Mouse (Mus musculus) embryonic facial prominence, embryonic 12.5 days (tissue): ENCODE measurements around the gene Ehd1. TPM values are rescaled to one million over a fixed set of nuclear protein-coding genes. Genes with fewer than 3 reads are reported as not detected.
A peak's percentile ranks its signal among the peaks of the same experiment; 100 is the strongest.
"Not testable (repeated sequence)": the region's sequence is repeated elsewhere in the genome, so short reads cannot be mapped to it uniquely, and the experiment has no call there.

Experiments used
- ATAC-seq: fragments of 200-750 bp; cut with Nextera tagmentation; 2 replicates; pipeline ENCODE4 v1.8.0; 2017; ENCODE audit not compliant: insufficient number of reproducible peaks, insufficient read depth, low FRiP score, low TSS enrichment
- H3K27ac ChIP-seq: fragments of 300-500 bp; sonication (generic); 2 replicates; pipeline ENCODE4 v1.5.1; 2016; ENCODE audit warnings: mild to moderate bottlenecking
- H3K27me3 ChIP-seq: fragments of 300-500 bp; sonication (generic); 2 replicates; pipeline ENCODE4 v1.6.1; 2016; ENCODE audit warnings: mild to moderate bottlenecking, moderate library complexity
- H3K36me3 ChIP-seq: fragments of 300-500 bp; sonication (generic); 2 replicates; pipeline ENCODE4 v1.6.1; 2016; ENCODE audit warnings: mild to moderate bottlenecking
- H3K4me1 ChIP-seq: fragments of 300-500 bp; sonication (generic); 2 replicates; pipeline ENCODE4 v1.6.1; 2016
- H3K4me2 ChIP-seq: fragments of 300-500 bp; sonication (generic); replicated peaks from 2 replicates; pipeline ENCODE4 v1.6.1; 2016; ENCODE audit warnings: mild to moderate bottlenecking, moderate library complexity
- H3K4me3 ChIP-seq: fragments of 300-500 bp; sonication (generic); 2 replicates; pipeline ENCODE4 v1.5.1; 2016; ENCODE audit warnings: mild to moderate bottlenecking
- H3K9ac ChIP-seq: fragments of 300-500 bp; sonication (generic); 2 replicates; pipeline ENCODE4 v1.6.1; 2016; ENCODE audit warnings: mild to moderate bottlenecking, moderate library complexity
- H3K9me3 ChIP-seq: fragments of 300-500 bp; sonication (generic); 2 replicates; pipeline ENCODE4 v1.6.1; 2016; ENCODE audit warnings: mild to moderate bottlenecking, moderate library complexity
- WGBS: fragments of 180-500 bp; shearing (Covaris S2); methylation state at CpG from one replicate; pipeline ENCODE4 v1.1.7; 2016; 5-methylcytosine and 5-hydroxymethylcytosine counted together
- polyA plus RNA-seq: library from polyadenylated mRNA; unstranded; fragments of >200 nt; fragmentation: Nextera tagmentation; extraction: Ambion mirVana; gene quantifications from 2 replicates; pipeline ENCODE4 v1.2.1, GENCODE M21; 2016

Gene Ehd1
- polyA plus RNA-seq, 1 experiment from 2014 or later, result 77.6 TPM

DNA sequence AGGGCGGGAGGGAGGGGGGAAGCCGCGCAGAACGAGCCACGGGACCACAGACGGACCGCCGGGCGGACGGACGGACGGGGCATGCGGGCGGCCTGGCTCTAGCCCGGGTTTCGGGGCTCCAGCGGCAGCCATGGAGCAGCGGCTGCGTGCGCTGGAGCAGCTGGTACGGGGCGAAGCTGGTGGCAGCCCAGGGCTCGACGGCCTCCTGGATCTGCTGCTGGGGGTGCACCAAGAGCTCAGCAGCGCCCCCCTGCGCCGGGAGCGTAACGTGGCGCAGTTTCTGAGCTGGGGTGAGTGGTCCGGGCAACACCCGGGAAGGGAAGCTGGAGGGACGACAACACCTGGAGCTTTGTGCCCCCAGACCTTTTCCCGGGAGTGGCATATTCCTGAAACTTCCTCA lies 30.1 kb downstream of the Ehd1 start:
- Histone ChIP-seq H3K4me3 (peak overlapping the region; percentile 75), H3K36me3 (peaks cover 16% of the 10 kb centered on the region; the same call in 1 of the 2 replicates), H3K27me3 (no peaks in the 10 kb centered on the region), H3K9ac (peak overlapping the region; percentile 67), H3K9me3 (no peaks in the 10 kb centered on the region), H3K27ac (peak overlapping the region; percentile 63), H3K4me1 (peaks cover 20% of the 10 kb centered on the region), H3K4me2 (peak overlapping the region; percentile 78)
- ATAC-seq, result peak; percentile 62
- under 1% methylated on average over 33 of the region's 34 CpGs for WGBS

DNA sequence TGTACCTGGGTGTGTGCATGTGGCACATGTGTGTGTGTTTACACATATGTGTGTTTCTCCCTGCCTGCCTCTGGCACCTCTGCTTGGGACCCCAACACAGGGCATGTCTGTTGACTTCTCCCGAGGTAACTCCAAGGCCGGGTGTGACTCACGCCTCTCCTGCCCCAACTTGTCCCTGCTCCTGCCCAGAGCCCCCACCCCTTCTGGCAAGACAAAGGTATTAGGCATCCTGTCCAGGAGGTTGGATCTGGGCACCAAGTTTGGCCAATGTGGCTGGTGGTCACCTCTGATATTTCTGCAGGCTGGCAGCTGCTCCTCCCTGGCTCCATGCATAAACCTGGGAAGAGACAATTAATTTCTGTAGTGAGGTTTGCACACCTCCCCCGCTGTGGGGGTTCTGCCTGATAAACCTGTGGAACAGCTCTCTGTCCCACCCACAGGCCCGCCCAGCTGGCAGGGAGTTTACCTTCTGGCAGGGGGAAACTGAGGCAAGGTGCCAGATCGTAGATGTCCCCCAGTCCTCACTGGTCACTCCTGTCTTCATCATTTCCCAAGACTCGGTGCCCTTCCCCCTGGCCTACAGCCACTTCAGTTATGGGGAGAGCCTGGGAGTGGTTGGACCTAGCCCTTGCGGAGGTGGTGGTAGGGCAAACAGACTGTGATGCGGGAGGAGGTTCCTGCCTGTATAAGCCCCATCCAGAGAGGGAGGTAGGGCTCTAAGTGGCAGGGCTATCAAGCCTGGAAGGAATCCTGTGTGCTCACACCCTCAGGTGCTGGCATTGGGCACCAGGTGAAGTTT lies 31.4 kb downstream of the Ehd1 start:
- WGBS, result 77% methylated on average over 9 of the region's 9 CpGs

DNA sequence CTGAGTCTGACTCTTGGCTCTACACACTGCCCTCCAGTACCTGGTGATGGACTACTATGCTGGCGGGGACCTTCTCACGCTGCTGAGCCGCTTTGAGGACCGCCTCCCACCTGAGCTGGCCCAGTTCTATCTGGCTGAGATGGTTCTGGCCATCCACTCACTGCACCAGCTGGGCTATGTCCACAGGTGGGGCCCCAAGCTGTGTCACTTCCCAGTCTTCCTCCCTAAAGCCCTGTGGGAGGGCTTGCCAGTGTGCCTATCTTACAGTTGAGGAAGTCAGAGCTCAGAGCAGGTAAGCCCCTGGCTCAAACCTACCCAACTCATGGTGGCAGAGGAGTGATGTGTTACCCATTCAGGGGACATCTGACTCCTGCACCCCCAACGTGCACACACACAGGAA lies 33.7 kb downstream of the Ehd1 start:
- 85% methylated on average over 5 of the region's 5 CpGs for WGBS
- no peak for ATAC-seq

More for the DNA sequence above, 31.4 kb downstream of the Ehd1 start:
- Histone ChIP-seq H3K36me3 (peaks cover 23% of the 10 kb centered on the region; the same call in 1 of the 2 replicates), H3K27ac (no peak overlapping the region), H3K4me1 (peaks cover 20% of the 10 kb centered on the region), H3K4me2 (peak overlapping the region; percentile 78; the same call in 1 of the 2 replicates), H3K9me3 (no peaks in the 10 kb centered on the region), H3K4me3 (peak overlapping the region; percentile 75; the same call in 1 of the 2 replicates), H3K9ac (no peak overlapping the region; the same call in 1 of the 2 replicates), H3K27me3 (no peaks in the 10 kb centered on the region)
- ATAC-seq, result no peak

GRCm38 (mm10) chr19:6311783-6312182 lies 35.3 kb downstream of the Ehd1 start:
- H3K4me2 ChIP-seq, H3K27ac ChIP-seq, H3K9me3 ChIP-seq, ATAC-seq, H3K9ac ChIP-seq, H3K4me3 ChIP-seq, H3K27me3 ChIP-seq: not testable (repeated sequence)
- H3K4me1 ChIP-seq, result peaks cover 13% of the 10 kb centered on the region
- peaks cover 58% of the 10 kb centered on the region for H3K36me3 ChIP-seq
- 87% methylated on average over 3 of the region's 3 CpGs for WGBS

More for the DNA sequence above, 33.7 kb downstream of the Ehd1 start:
- no peak overlapping the region for H3K27ac ChIP-seq
- H3K4me3 ChIP-seq, result no peak overlapping the region
- no peak overlapping the region for H3K4me2 ChIP-seq
- H3K36me3 ChIP-seq, result peaks cover 43% of the 10 kb centered on the region
- H3K9ac ChIP-seq, result no peak overlapping the region
- H3K4me1 ChIP-seq, result peaks cover 20% of the 10 kb centered on the region
- H3K9me3 ChIP-seq, result no peaks in the 10 kb centered on the region
- no peaks in the 10 kb centered on the region for H3K27me3 ChIP-seq

DNA sequence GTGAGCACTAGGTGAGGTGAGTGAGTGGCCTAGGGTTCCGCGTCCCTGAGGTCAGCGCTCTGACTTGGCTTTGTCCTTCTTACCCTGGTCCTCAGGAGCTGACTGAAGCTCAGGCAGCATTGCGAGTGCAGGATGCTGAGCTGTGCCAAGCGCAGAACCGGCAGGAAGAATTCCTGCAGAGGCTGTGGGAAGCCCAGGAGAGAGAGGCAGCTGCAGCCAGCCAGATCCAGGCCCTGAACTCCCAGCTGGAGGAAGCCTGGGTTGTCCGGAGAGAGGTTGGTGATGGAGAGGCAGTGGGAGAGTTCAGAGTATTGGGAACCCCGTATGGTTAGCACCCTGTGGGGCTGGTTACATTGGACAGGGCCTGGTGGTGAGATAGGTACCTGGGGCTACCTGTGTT lies 37.3 kb downstream of the Ehd1 start:
- no peaks in the 10 kb centered on the region for H3K27me3 ChIP-seq
- H3K9ac ChIP-seq, result peak overlapping the region; percentile 4; the same call in 1 of the 2 replicates
- H3K4me3 ChIP-seq, result no peak overlapping the region
- WGBS, result 90% methylated on average over 8 of the region's 8 CpGs
- H3K27ac ChIP-seq, result no peak overlapping the region
- peaks cover 77% of the 10 kb centered on the region for H3K36me3 ChIP-seq
- no peaks in the 10 kb centered on the region for H3K9me3 ChIP-seq
- no peak overlapping the region for H3K4me2 ChIP-seq
- no peak for ATAC-seq
- no peaks in the 10 kb centered on the region for H3K4me1 ChIP-seq

DNA sequence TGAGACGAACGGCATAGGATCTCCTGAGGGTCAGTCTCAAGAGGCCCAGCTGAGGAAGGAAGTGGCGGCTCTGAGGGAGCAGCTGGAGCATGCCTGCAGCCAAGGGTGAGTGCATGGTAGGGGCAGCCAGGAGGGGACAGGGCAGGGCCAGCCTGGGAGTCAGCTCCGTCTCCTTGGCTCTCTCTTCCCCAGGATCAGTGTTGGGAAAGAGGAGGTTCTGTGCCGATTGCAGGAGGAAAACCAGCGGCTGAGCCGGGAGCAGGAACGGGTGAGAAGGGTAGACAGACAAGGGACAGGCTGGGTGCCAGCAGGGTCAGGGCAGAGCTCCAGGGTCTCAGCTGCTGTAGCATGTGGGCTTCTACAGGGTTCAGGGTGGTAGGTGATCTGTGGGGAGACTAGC lies 38.0 kb downstream of the Ehd1 start:
- no peak for ATAC-seq
- 81% methylated on average over 8 of the region's 8 CpGs for WGBS
- peaks cover 83% of the 10 kb centered on the region for H3K36me3 ChIP-seq
- H3K27me3 ChIP-seq, result no peaks in the 10 kb centered on the region
- no peak overlapping the region for H3K4me2 ChIP-seq
- no peaks in the 10 kb centered on the region for H3K4me1 ChIP-seq
- H3K4me3 ChIP-seq, result no peak overlapping the region
- no peak overlapping the region for H3K27ac ChIP-seq
- no peaks in the 10 kb centered on the region for H3K9me3 ChIP-seq
- no peak overlapping the region for H3K9ac ChIP-seq

GRCm38 (mm10) chr19:6315573-6315972 lies 39.0 kb downstream of the Ehd1 start:
- no peak overlapping the region for H3K27ac ChIP-seq
- no peaks in the 10 kb centered on the region for H3K27me3 ChIP-seq
- no peak overlapping the region for H3K9ac ChIP-seq
- H3K4me2 ChIP-seq, result no peak overlapping the region
- no peak overlapping the region for H3K4me3 ChIP-seq
- WGBS, result 74% methylated on average over 14 of the region's 14 CpGs
- peaks cover 87% of the 10 kb centered on the region for H3K36me3 ChIP-seq
- no peaks in the 10 kb centered on the region for H3K9me3 ChIP-seq
- no peak for ATAC-seq
- H3K4me1 ChIP-seq, result no peaks in the 10 kb centered on the region

- no peak for ATAC-seq
- 89% methylated on average over 12 of the region's 12 CpGs for WGBS
- no peaks in the 10 kb centered on the region for H3K27me3 ChIP-seq
- H3K4me2 ChIP-seq, result no peak overlapping the region
- H3K4me1 ChIP-seq, result no peaks in the 10 kb centered on the region
- peaks cover 83% of the 10 kb centered on the region for H3K36me3 ChIP-seq
- no peak overlapping the region for H3K4me3 ChIP-seq
- no peaks in the 10 kb centered on the region for H3K9me3 ChIP-seq
- no peak overlapping the region for H3K9ac ChIP-seq
- H3K27ac ChIP-seq, result no peak overlapping the region
Observed at GRCm38 (mm10) chr19:6318145-6318544, 41.6 kb downstream of the Ehd1 start.

GRCm38 (mm10) chr19:6321358-6321757 lies 44.8 kb downstream of the Ehd1 start:
- ATAC-seq, result no peak
- H3K27ac ChIP-seq, result no peak overlapping the region
- no peak overlapping the region for H3K4me3 ChIP-seq
- H3K9ac ChIP-seq, result no peak overlapping the region
- no peaks in the 10 kb centered on the region for H3K27me3 ChIP-seq
- no peaks in the 10 kb centered on the region for H3K9me3 ChIP-seq
- H3K4me1 ChIP-seq, result no peaks in the 10 kb centered on the region
- no peak overlapping the region for H3K4me2 ChIP-seq
- H3K36me3 ChIP-seq, result peaks cover 63% of the 10 kb centered on the region
- 73% methylated on average over 8 of the region's 8 CpGs for WGBS

DNA sequence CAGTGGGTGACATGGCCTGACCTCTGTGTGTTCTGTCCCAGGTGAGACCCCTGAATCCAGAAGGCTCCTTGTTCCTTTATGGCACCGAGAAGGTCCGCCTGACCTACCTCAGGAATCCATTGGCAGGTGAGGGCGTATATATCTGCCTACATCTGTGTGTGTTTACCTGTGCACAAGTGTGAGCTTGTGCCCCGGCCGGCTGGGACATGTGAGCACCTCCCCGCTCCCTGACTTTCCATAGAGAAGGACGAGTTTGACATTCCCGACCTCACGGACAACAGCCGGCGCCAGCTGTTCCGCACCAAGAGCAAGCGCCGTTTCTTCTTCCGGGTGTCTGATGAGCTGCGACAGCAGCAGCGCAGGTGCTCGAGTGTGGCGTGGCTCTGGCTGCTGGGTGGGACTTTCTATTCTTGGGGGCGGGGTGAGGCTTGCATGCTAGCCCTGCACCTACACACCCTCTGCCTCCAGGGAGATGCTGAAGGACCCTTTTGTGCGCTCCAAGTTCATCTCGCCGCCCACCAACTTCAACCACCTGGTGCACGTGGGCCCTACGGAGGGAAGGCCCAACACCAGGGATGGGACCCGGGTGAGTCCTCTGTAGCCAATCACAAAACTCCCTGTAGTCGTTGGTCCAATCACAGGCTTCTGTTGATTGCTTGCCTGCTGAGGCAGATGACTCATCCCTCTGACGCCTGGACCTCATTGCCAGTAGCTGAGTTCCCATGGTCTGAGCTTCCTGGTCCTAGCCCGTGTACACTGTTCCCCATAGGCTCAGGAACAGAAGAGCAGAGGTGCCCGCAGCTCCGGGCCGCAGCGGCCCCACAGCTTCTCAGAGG lies 45.5 kb downstream of the Ehd1 start:
- no peaks in the 10 kb centered on the region for H3K4me1 ChIP-seq
- 83% methylated on average over 33 of the region's 33 CpGs for WGBS
- H3K27ac ChIP-seq, result no peak overlapping the region
- peaks cover 58% of the 10 kb centered on the region for H3K36me3 ChIP-seq
- H3K27me3 ChIP-seq, result no peaks in the 10 kb centered on the region
- no peak overlapping the region for H3K9ac ChIP-seq
- H3K9me3 ChIP-seq, result no peaks in the 10 kb centered on the region
- no peak overlapping the region for H3K4me2 ChIP-seq
- ATAC-seq, result no peak
- no peak overlapping the region for H3K4me3 ChIP-seq

GRCm38 (mm10) chr19:6324751-6325150 lies 48.2 kb downstream of the Ehd1 start:
- no peaks in the 10 kb centered on the region for H3K4me1 ChIP-seq
- no peak overlapping the region for H3K9ac ChIP-seq
- H3K27ac ChIP-seq, result no peak overlapping the region
- no peak overlapping the region for H3K4me2 ChIP-seq
- H3K9me3 ChIP-seq, result no peaks in the 10 kb centered on the region
- peaks cover 32% of the 10 kb centered on the region; the same call in 1 of the 2 replicates for H3K36me3 ChIP-seq
- 73% methylated on average over 9 of the region's 9 CpGs for WGBS
- no peak overlapping the region for H3K4me3 ChIP-seq
- H3K27me3 ChIP-seq, result no peaks in the 10 kb centered on the region
- ATAC-seq, result no peak
